Mouse (Mus musculus) liver, postnatal 0 days (tissue): ENCODE results near the gene Klk1b21.

ENCODE experiments used
- CTCF ChIP-seq: sonication (generic); IDR thresholded peaks from 2 replicates; pipeline ENCODE4 v1.5.1; 2016; ENCODE audit warnings: antibody characterized with exemption, low read depth
- EP300 ChIP-seq: IDR thresholded peaks from 2 replicates; pipeline ENCODE4 v1.6.1; 2016; ENCODE audit warnings: antibody characterized with exemption, low read depth, mild to moderate bottlenecking

DNA sequence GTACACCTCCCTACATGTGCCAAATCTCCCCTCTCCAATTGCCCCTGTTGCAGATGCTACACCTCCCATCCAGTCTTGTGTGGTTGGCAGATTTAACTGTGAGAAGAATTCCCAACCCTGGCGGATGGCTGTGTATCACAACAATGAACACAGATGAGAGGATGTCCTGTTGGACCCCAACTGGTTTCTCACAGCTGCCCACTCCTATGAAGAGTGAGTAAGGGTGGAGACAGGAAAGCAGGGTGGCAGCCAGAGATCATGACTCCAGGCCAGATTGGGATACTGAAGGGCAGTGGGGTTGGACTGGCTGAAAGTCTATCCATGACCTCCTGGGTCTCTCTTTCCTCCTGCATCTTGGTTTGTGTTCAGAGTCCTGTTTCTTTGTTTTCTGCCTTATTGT is 6.0 kb upstream of the Klk1b21 start:
- TF ChIP-seq CTCF (no peak), EP300 (no peak)
